Comparison of ENCODE assay signal across 10 mouse cellular contexts in genomic region chr5:76843851-76844419, GRCm38 (mm10).
A peak's percentile ranks its signal among the peaks of the same experiment; 100 is the strongest.
DNase-seq lines count a peak whose midpoint lies in the region; ATAC-seq and TF ChIP-seq lines count a peak whose summit lies in the region.
"Had no signal": no experiment of that assay in that cellular context is flagged by ENCODE, and none has a peak within 500 bp of the region (broad histone marks: within the 10 kb centered on the region; RNA-seq: fewer than 3 reads in every experiment).

No protein-coding gene starts in this region.

- H3K27ac ChIP-seq in heart, postnatal 0 days (ENCODE audit: low read depth), result no peak overlapping the region
- H3K27ac ChIP-seq in forebrain, postnatal 0 days (ENCODE audit: low read depth, low read length), result no peak overlapping the region
- peak overlapping the region; percentile 63; the same call in 1 of the 2 replicates for H3K27ac ChIP-seq in midbrain, embryonic 15.5 days
- H3K27ac ChIP-seq: limb, embryonic 13.5 days had no signal

- no peak for DNase-seq in heart, postnatal 0 days (ENCODE audit: low spot score)
- no peak for DNase-seq in heart, postnatal 25 days (ENCODE audit: low spot score)
- DNase-seq in adrenal gland, postnatal 25 days, result peak; percentile 27
- DNase-seq in forebrain, postnatal 0 days, result no peak
- no peak for DNase-seq in thymus, postnatal 25 days
- DNase-seq in embryo, embryonic 10 days (ENCODE audit: low spot score), result no peak
- DNase-seq in gastrocnemius, postnatal 14 days, result no peak

- no peaks in the 10 kb centered on the region for H3K36me3 ChIP-seq in heart, postnatal 0 days (replicated peaks; ENCODE audit: control insufficient read depth, insufficient read depth, low read length)
- peaks cover 3% of the 10 kb centered on the region; the same call in 1 of the 2 replicates for H3K36me3 ChIP-seq in forebrain, postnatal 0 days (ENCODE audit: insufficient read depth)
- no peaks in the 10 kb centered on the region for H3K36me3 ChIP-seq in midbrain, embryonic 15.5 days (replicated peaks)
- H3K36me3 ChIP-seq: embryonic facial prominence, embryonic 13.5 days had no signal

- no peak overlapping the region for H3K4me2 ChIP-seq in heart, postnatal 0 days (ENCODE audit: low read depth, low read length)
- H3K4me2 ChIP-seq in forebrain, postnatal 0 days (ENCODE audit: low read depth), result no peak overlapping the region
- no peak overlapping the region for H3K4me2 ChIP-seq in midbrain, embryonic 15.5 days
- H3K4me2 ChIP-seq: embryonic facial prominence, embryonic 13.5 days; limb, embryonic 13.5 days had no signal

- H3K4me3 ChIP-seq in heart, postnatal 0 days (ENCODE audit: low read depth, low read length), result no peak overlapping the region
- H3K4me3 ChIP-seq in forebrain, postnatal 0 days (ENCODE audit: low read depth, low read length), result no peak overlapping the region
- H3K4me3 ChIP-seq in midbrain, embryonic 15.5 days, result no peak overlapping the region
- H3K4me3 ChIP-seq: embryonic facial prominence, embryonic 13.5 days; limb, embryonic 13.5 days had no signal

- peaks cover 4% of the 10 kb centered on the region; the same call in 1 of the 2 replicates for H3K4me1 ChIP-seq in heart, postnatal 0 days (ENCODE audit: control insufficient read depth, insufficient read depth)
- no peaks in the 10 kb centered on the region for H3K4me1 ChIP-seq in forebrain, postnatal 0 days (ENCODE audit: insufficient read depth)
- H3K4me1 ChIP-seq in midbrain, embryonic 15.5 days, result peaks cover 23% of the 10 kb centered on the region
- H3K4me1 ChIP-seq: embryonic facial prominence, embryonic 13.5 days had no signal

- 55% methylated on average over 9 of the region's 9 CpGs for WGBS in heart, postnatal 0 days
- 82% methylated on average over 9 of the region's 9 CpGs for WGBS in forebrain, postnatal 0 days
- 81% methylated on average over 9 of the region's 9 CpGs for WGBS in midbrain, embryonic 15.5 days

- no peak overlapping the region for H3K9ac ChIP-seq in heart, postnatal 0 days (replicated peaks; ENCODE audit: low read depth, low read length)
- no peak overlapping the region for H3K9ac ChIP-seq in forebrain, postnatal 0 days
- H3K9ac ChIP-seq in midbrain, embryonic 15.5 days, result no peak overlapping the region
- H3K9ac ChIP-seq: embryonic facial prominence, embryonic 13.5 days; limb, embryonic 13.5 days had no signal

- H3K27me3 ChIP-seq in heart, postnatal 0 days (ENCODE audit: control insufficient read depth, insufficient read depth, low read length), result no peaks in the 10 kb centered on the region
- H3K27me3 ChIP-seq in forebrain, postnatal 0 days (ENCODE audit: insufficient read depth, low read length), result no peaks in the 10 kb centered on the region
- H3K27me3 ChIP-seq in midbrain, embryonic 15.5 days (replicated peaks), result no peaks in the 10 kb centered on the region
- H3K27me3 ChIP-seq: embryonic facial prominence, embryonic 13.5 days; limb, embryonic 13.5 days had no signal

- TF ChIP-seq CTCF in heart, postnatal 0 days (IDR thresholded peaks at IDR 0.05; ENCODE audit: low read depth), result no peak
- TF ChIP-seq CTCF in forebrain, postnatal 0 days (IDR thresholded peaks at IDR 0.05; ENCODE audit: low read depth), result no peak

- TF ChIP-seq EP300 in heart, postnatal 0 days (IDR thresholded peaks at IDR 0.05; ENCODE audit: low read depth), result no peak

- ATAC-seq in heart, postnatal 0 days (ENCODE audit: insufficient read depth, low read depth), result 0 out of 2 replicates have a peak, but pooled peaks have one; percentile 44
- ATAC-seq in forebrain, postnatal 0 days, result 0 out of 2 replicates have a peak, but pooled peaks have one; percentile 12
- peak; percentile 35 for ATAC-seq in midbrain, embryonic 15.5 days (replicated peaks)

- H3K9me3 ChIP-seq in heart, postnatal 0 days (replicated peaks; ENCODE audit: control insufficient read depth, low read length), result no peaks in the 10 kb centered on the region
- no peaks in the 10 kb centered on the region for H3K9me3 ChIP-seq in forebrain, postnatal 0 days (ENCODE audit: low read length)
- H3K9me3 ChIP-seq in midbrain, embryonic 15.5 days, result no peaks in the 10 kb centered on the region
- H3K9me3 ChIP-seq: embryonic facial prominence, embryonic 13.5 days; limb, embryonic 13.5 days had no signal

- intact Hi-C loops in heart, postnatal 25 days (cut with DNase I), result loop anchor here (2.0 to 5.0 kb wide), 3 partner anchors 77 to 255 kb away; partner anchors contain the start of genes C530008M17Rik and Cep135
- intact Hi-C loops in gastrocnemius, postnatal 14 days (cut with DNase I; ENCODE audit: low total_unique reads), result loop anchor here (5.0 kb wide), 1 partner anchor 82 kb away; no protein-coding TSS in a partner anchor
